Mouse (Mus musculus): ENCODE results near the gene Alad.

DNA sequence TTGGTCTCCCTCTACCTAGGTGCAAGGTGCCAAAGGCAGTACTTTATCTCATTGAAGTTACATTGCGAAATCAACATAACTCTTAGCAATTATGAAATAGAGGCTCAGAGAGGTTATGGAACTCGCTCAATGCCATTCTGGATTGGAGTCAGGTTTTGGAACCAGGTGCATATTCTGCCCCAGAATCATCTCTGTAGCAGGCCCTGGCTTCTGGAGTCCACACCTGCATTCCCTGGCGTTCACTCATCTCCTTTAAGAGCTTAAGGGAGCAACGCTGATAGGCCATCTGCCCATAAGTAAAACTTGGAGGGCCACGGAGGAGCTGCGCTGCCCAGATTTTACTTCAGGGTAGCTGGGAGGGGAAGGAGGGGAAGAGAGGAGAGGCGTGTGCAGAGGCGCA is 2.7 kb downstream of the Alad start:
- TF ChIP-seq CTCF (IDR thresholded peaks at IDR 0.05), result no peak
- TF ChIP-seq EP300 (IDR thresholded peaks at IDR 0.05), result peak; percentile 65; the same call in 1 of the 2 replicates

Measured in lung, postnatal 0 days (tissue).